Mouse (Mus musculus) kidney, embryonic 15.5 days (tissue): ENCODE measurements around the gene Arntl. TPM values are rescaled to one million over a fixed set of nuclear protein-coding genes. Genes with fewer than 3 reads are reported as not detected.
"Not testable (repeated sequence)": the region's sequence is repeated elsewhere in the genome, so short reads cannot be mapped to it uniquely, and the experiment has no call there.

Experiments used
- ATAC-seq: fragments of 200-750 bp; cut with Nextera tagmentation; replicated peaks from 2 replicates; pipeline ENCODE4 v1.8.0; 2017; ENCODE audit warnings: moderate TSS enrichment; ENCODE audit not compliant: low FRiP score
- H3K27ac ChIP-seq: fragments of 300-500 bp; sonication (generic); 2 replicates; pipeline ENCODE4 v1.5.1; 2015; ENCODE audit warnings: mild to moderate bottlenecking, inconsistent platforms
- H3K27me3 ChIP-seq: fragments of 300-500 bp; sonication (generic); 2 replicates; pipeline ENCODE4 v1.6.1; 2015; ENCODE audit warnings: inconsistent platforms
- H3K36me3 ChIP-seq: fragments of 300-500 bp; sonication (generic); 2 replicates; pipeline ENCODE4 v1.6.1; 2015; ENCODE audit warnings: inconsistent platforms
- H3K4me1 ChIP-seq: fragments of 300-500 bp; sonication (generic); 2 replicates; pipeline ENCODE4 v1.6.1; 2015; ENCODE audit warnings: inconsistent platforms
- H3K4me2 ChIP-seq: fragments of 300-500 bp; sonication (generic); 2 replicates; pipeline ENCODE4 v1.6.1; 2015; ENCODE audit warnings: moderate library complexity, mild to moderate bottlenecking, inconsistent platforms
- H3K4me3 ChIP-seq: fragments of 300-500 bp; sonication (generic); replicated peaks from 2 replicates; pipeline ENCODE4 v1.5.1; 2015; ENCODE audit warnings: mild to moderate bottlenecking, inconsistent platforms
- H3K9ac ChIP-seq: fragments of 300-500 bp; sonication (generic); 2 replicates; pipeline ENCODE4 v1.6.1; 2015; ENCODE audit warnings: mild to moderate bottlenecking, inconsistent platforms
- H3K9me3 ChIP-seq: fragments of 300-500 bp; sonication (generic); replicated peaks from 2 replicates; pipeline ENCODE4 v1.6.1; 2016; ENCODE audit warnings: inconsistent platforms
- WGBS: fragments of 180-500 bp; shearing (Covaris S2); methylation state at CpG from one replicate; pipeline ENCODE4 v1.1.7; 2015; ENCODE audit warnings: mixed read lengths; 5-methylcytosine and 5-hydroxymethylcytosine counted together
- polyA plus RNA-seq: library from polyadenylated mRNA; unstranded; fragments of >200 nt; fragmentation: Nextera tagmentation; extraction: Ambion mirVana; gene quantifications from 2 replicates; pipeline ENCODE4 v1.2.1, GENCODE M21; 2015

Arntl gene
- polyA plus RNA-seq, 1 experiment from 2014 or later, result 9.3 TPM

DNA sequence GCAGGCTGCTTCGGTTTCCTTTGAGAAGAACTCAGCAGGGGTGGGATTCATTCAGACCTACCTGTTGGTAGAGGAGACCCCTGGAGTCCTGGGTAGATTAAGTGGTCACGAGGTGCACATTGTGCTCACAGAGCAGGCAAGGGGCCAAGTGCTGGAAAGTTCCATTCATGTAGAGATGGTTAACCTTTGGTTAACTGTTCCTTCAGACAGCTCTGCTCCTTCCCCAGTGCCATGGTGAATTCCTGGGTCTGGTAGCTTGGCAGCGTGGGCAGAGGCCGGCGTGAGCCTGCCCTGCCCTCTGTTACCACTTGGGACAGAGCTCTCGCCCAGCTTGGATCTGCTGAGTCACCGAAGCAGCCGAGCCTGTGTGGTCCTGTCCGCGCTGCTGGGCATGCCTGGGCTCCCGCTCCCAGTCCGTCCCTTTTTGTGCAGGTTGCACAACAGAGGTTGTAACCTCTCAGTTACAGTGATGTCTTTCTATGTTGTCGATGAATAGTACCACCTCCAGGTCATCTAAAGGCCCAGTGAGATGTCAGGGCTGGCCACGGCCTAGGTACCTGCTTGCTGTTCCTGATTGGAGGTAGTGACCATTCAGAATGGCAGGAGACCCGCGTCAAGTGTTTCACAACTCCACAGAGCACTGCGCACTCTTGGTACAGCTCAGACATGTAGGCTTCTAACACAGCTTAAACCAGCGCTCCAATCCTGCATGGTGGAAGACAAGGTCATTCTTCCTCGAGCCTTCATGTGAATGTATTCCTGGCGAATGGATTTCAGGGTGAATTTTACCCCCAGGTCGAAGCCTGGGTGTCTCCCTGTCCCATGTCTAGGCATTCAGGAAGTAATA is 53.3 kb downstream of the Arntl start:
- Histone ChIP-seq H3K4me3 (no peak overlapping the region), H3K27me3 (no peaks in the 10 kb centered on the region), H3K4me1 (no peaks in the 10 kb centered on the region), H3K4me2 (no peak overlapping the region), H3K9ac (no peak overlapping the region), H3K9me3 (no peaks in the 10 kb centered on the region), H3K36me3 (no peaks in the 10 kb centered on the region), H3K27ac (no peak overlapping the region)
- peak; percentile 49; the same call in 1 of the 2 replicates for ATAC-seq
- 76% methylated on average over 21 of the region's 21 CpGs for WGBS

DNA sequence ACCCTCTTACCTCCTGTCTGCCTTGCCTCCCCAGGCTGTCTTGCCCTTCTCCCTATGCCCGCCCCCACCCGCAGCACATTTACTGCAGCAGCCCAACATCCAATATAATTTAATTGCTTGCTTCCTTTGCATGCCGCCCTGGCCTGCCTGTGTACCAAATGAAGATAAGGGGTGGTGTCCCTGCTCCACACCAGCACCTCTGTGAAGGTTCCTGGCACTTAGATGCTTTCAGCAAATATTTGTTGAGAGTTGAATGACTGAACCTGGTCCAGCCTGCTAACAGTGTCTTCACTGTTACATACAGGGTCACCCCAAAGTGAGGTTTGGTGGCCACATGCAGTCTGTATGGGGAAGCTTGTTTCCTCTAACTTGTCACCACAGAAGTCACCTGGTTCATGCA is 54.4 kb downstream of the Arntl start:
- 28% methylated on average over 3 of the region's 3 CpGs for WGBS
- Histone ChIP-seq H3K4me2 (no peak overlapping the region), H3K27me3 (no peaks in the 10 kb centered on the region), H3K4me3 (no peak overlapping the region), H3K9me3 (no peaks in the 10 kb centered on the region), H3K9ac (no peak overlapping the region), H3K27ac (no peak overlapping the region), H3K4me1 (no peaks in the 10 kb centered on the region), H3K36me3 (no peaks in the 10 kb centered on the region)
- no peak for ATAC-seq

DNA sequence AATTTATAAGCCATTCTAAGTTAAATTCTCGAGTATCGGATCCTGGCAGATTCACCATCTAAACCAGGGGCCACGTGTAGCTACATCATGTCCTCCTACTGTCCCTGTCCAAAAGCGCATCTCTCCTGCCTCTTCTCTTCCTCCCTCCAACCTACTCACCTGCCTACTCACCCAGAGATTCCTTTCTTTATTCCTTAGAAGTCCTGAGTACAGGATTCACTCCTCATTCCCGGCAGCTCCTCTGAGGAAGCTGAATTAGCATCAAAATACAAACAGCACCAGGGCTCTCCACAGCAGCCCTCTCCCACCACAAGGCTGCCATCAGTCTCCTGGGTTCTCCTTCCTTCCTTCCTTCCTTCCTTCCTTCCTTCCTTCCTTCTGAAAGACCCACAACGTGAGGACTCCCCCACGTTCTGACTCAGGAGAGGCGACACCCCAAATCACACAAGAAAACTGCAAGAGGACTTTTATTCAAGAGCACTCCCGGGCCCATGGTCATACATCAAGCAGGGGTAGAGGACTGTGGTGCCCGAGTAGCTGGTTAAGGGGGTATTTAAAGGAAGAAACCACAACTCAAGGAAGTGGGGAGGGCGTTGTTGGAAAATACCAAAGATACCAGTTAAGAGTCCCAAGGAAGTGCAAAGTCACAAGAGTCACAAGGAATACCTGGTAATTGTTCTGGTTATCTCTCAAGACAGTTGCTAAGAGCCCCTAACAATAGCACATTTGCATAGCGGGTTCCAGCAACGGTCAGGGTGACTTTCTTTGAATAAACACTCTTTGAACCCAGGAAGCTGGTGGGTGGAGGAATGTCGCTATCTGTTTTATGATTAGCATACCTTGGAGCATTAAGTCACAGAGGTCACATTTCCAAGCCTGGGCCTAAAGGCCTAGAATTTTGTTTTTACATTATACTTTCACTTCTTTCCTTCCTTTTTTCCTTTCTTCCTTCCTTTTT is 55.5 kb downstream of the Arntl start:
- H3K27me3 ChIP-seq, ATAC-seq: not testable (repeated sequence)
- WGBS, result 47% methylated on average over 14 of the region's 14 CpGs

DNA sequence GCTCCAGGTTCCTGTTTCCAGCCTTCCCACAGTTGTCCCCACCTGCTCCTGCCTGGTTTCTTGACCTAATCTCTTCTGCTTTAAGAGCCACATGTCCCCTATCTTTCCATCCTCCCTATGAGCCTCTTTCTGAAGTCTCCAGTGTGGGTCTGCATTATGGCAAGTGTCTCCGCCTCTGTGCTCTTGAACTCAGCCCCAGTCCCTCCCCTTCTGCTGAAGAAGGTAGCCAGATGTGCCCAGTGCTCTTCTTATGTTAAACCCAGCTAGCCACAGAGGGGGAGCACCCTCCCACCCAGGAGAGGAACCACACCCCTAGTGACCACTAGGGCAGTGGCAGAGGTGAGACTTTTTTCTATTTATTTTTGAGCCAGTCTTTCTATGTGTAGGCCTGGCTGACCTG is 56.7 kb downstream of the Arntl start:
- no peaks in the 10 kb centered on the region for H3K36me3 ChIP-seq
- no peak overlapping the region for H3K4me3 ChIP-seq
- H3K9ac ChIP-seq, result no peak overlapping the region
- no peak for ATAC-seq
- H3K4me1 ChIP-seq, result no peaks in the 10 kb centered on the region
- H3K9me3 ChIP-seq, result no peaks in the 10 kb centered on the region
- WGBS, result 97% methylated on average over 1 of the region's 1 CpGs
- H3K27ac ChIP-seq, result no peak overlapping the region
- no peak overlapping the region for H3K4me2 ChIP-seq
- no peaks in the 10 kb centered on the region for H3K27me3 ChIP-seq

More for the DNA sequence above, 55.5 kb downstream of the Arntl start:
- not testable (repeated sequence) for H3K9ac ChIP-seq, H3K27ac ChIP-seq, H3K9me3 ChIP-seq, H3K4me2 ChIP-seq, H3K36me3 ChIP-seq, H3K4me1 ChIP-seq, H3K4me3 ChIP-seq

DNA sequence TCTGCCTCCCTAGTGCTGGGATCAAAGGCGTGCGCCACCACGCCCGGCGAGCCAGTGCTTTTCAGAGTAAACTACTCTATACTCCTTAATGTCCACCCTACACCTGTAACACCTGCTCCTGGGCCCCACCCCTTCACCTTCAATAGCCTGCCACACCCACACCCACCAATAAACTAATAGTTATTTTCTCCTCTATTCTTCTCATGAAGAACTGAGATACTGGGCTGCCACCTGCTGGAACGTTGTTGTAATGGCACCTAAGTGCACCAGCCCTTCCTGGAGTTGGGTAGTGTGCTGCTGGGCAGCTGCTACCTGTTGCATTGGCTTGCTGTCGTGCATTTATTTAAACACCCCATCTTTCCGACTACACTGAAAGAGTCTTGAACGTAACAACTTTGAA is 61.0 kb downstream of the Arntl start:
- ATAC-seq, result no peak

DNA sequence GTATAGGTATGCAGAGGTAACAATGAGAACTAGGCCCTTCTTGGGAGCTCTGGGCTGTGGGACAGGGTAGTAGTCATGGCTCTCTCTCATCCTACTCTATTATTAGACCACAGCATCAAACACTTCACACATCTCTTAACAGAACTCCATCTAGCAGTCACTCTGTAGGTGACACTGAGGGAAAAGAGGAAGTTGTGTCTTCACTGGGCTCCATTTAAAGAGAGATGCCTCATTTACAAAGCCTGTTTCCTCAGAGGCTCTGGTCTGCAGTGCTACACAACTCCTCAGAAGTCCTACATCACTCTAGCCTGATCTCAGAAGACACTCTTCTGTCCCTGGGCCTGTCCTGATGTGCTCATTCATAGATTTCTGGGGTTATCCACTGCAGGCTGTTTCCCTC is 61.8 kb downstream of the Arntl start:
- Histone ChIP-seq H3K27me3 (no peaks in the 10 kb centered on the region), H3K27ac (no peak overlapping the region), H3K4me2 (no peak overlapping the region), H3K36me3 (no peaks in the 10 kb centered on the region), H3K4me1 (0 out of 2 replicates have a peak, but pooled peaks cover 6% of the 10 kb centered on the region), H3K9ac (no peak overlapping the region), H3K9me3 (no peaks in the 10 kb centered on the region), H3K4me3 (no peak overlapping the region)
- no peak for ATAC-seq

More for the DNA sequence above, 61.0 kb downstream of the Arntl start:
- H3K4me3 ChIP-seq, result no peak overlapping the region
- H3K27me3 ChIP-seq, result no peaks in the 10 kb centered on the region
- H3K4me1 ChIP-seq, result 0 out of 2 replicates have a peak, but pooled peaks cover 6% of the 10 kb centered on the region
- H3K36me3 ChIP-seq, result no peaks in the 10 kb centered on the region
- H3K9ac ChIP-seq, result no peak overlapping the region
- H3K4me2 ChIP-seq, result no peak overlapping the region
- no peak overlapping the region for H3K27ac ChIP-seq
- WGBS, result 81% methylated on average over 9 of the region's 9 CpGs
- no peaks in the 10 kb centered on the region for H3K9me3 ChIP-seq

DNA sequence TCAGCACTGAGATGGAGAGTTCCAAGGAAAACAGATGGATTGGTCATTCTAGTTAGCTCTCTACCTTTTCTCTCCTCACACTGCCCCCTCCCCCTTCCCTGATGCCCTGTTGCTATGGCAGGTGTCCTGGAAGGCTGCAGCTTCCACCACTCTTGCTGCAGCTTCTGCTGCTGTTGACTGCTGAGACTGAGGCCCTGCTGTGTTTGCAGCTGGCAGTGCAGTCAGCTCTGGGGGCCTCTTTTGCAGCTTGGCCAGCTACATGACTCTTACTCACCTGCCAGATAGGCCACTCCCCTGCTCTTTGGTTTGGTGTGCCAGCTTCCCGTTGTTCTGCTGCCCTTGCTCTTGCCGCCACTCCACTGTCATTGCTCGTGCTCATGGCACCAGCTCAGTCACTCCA is 62.7 kb downstream of the Arntl start:
- 0 out of 2 replicates have a peak, but pooled peaks cover 6% of the 10 kb centered on the region for H3K4me1 ChIP-seq
- no peak for ATAC-seq
- H3K27me3 ChIP-seq, result no peaks in the 10 kb centered on the region
- no peaks in the 10 kb centered on the region for H3K9me3 ChIP-seq
- H3K27ac ChIP-seq, result no peak overlapping the region
- 66% methylated on average over 3 of the region's 3 CpGs for WGBS
- H3K4me3 ChIP-seq, result no peak overlapping the region
- no peak overlapping the region for H3K9ac ChIP-seq
- no peak overlapping the region for H3K4me2 ChIP-seq
- no peaks in the 10 kb centered on the region for H3K36me3 ChIP-seq

DNA sequence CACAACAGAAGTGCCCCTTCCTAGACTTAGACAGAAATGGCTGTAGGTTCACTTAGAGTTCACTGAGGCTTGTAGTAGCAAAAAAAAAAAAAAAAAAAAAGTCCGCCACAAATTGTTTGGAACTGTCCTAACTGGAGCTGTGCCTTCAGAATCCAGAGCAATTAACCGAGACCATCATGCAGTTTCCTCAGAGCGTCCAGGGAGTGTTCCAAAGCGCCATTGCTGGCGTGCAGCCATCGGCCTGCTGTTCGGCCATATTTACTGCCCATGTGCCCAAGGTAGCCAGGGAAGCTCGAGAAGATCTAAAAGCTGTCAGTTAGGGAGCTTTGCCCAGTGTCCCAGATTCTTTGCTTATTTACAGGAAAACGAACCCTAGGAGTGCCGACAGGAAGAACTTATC is 63.3 kb downstream of the Arntl start:
- no peaks in the 10 kb centered on the region for H3K36me3 ChIP-seq
- 72% methylated on average over 10 of the region's 10 CpGs for WGBS
- no peak overlapping the region for H3K9ac ChIP-seq
- 0 out of 2 replicates have a peak, but pooled peaks cover 6% of the 10 kb centered on the region for H3K4me1 ChIP-seq
- no peaks in the 10 kb centered on the region for H3K9me3 ChIP-seq
- ATAC-seq, result no peak
- H3K4me2 ChIP-seq, result no peak overlapping the region
- no peaks in the 10 kb centered on the region for H3K27me3 ChIP-seq
- H3K4me3 ChIP-seq, result no peak overlapping the region
- no peak overlapping the region for H3K27ac ChIP-seq

DNA sequence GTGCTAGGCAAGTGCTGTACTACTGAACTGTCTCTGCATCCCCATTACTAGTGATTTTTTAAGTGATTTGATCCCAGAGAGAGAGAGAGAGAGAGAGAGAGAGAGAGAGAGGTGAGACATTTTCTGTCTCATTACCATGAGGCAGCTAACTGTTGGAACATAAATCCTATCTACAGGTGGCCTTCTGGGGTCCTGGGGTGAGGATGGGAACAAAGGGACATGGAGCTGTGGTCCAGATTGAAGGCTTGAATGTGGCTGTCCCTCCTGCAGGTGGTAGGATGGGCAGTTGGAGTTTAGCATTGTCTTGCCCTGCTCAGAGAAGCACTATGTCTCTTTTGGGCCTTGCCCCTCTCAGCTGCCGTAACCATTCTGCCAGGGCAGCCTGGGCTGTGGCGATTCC is 63.7 kb downstream of the Arntl start:
- Histone ChIP-seq H3K4me1 (0 out of 2 replicates have a peak, but pooled peaks cover 6% of the 10 kb centered on the region), H3K9me3 (no peaks in the 10 kb centered on the region), H3K4me3 (no peak overlapping the region), H3K27me3 (no peaks in the 10 kb centered on the region), H3K4me2 (no peak overlapping the region), H3K27ac (no peak overlapping the region), H3K36me3 (no peaks in the 10 kb centered on the region), H3K9ac (no peak overlapping the region)
- WGBS, result 87% methylated on average over 2 of the region's 2 CpGs
- no peak for ATAC-seq

DNA sequence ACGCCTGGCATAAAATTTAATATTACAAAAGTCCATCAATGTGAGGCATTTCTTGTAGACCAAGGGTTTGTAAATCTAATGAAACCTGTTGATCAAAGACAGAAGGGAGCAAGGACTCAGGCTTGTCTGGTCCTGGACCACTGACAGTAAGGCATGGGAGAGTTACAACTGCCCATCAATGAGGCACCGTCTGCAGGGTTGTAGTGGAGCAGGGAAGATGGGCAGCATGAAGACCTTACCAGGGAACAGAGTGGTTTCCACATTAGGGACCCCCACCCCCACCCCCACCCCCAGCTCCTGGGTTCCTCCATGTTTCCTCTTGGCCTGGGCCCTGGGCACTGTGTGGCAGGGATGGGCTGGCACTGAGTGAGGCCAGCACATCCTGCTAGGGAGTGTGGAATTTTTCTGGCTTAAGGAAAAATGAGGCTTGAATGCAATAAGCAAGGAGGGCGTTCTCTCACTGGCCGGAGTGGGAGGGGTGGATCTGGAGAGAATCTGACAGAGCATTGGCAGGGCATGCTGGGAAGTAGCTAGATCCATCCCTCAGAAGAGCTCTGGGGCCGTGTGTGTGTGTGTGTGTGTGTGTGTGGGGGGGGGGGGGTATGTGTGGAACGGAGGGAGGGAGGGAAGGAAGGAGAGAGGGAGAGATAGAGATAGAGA is 65.2 kb downstream of the Arntl start:
- no peaks in the 10 kb centered on the region for H3K27me3 ChIP-seq
- H3K4me3 ChIP-seq, result no peak overlapping the region
- no peak for ATAC-seq
- no peak overlapping the region for H3K4me2 ChIP-seq
- no peaks in the 10 kb centered on the region for H3K9me3 ChIP-seq
- 0 out of 2 replicates have a peak, but pooled peaks cover 6% of the 10 kb centered on the region for H3K4me1 ChIP-seq
- H3K27ac ChIP-seq, result no peak overlapping the region
- no peaks in the 10 kb centered on the region for H3K36me3 ChIP-seq
- H3K9ac ChIP-seq, result no peak overlapping the region
- 79% methylated on average over 5 of the region's 6 CpGs for WGBS

DNA sequence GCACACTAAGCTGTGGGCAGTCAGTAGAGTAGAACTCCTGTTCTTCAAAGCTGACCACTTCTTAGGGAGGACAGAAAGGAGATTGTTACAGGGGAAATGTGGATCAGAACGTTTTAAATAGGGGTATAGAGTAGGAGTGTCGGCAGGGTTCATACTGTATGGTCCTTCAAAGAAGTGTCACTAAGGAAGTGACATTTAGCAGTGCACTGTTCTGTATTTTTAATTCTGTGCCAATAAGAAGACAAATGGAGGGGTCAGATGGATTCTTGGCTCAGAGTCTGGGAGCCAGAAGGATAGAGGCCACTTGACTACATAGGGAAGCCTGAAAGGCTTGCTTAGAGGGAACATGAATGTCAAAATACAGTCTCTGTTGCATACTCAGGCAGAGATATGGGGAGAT is 70.0 kb downstream of the Arntl start:
- Histone ChIP-seq H3K4me2 (no peak overlapping the region), H3K36me3 (no peaks in the 10 kb centered on the region), H3K9me3 (no peaks in the 10 kb centered on the region), H3K27ac (no peak overlapping the region), H3K9ac (no peak overlapping the region), H3K4me1 (no peaks in the 10 kb centered on the region), H3K27me3 (no peaks in the 10 kb centered on the region), H3K4me3 (no peak overlapping the region)
- WGBS, result 71% methylated on average over 2 of the region's 2 CpGs
- ATAC-seq, result no peak
